Mouse (Mus musculus): ENCODE measurements around the gene Exosc5.

DNA sequence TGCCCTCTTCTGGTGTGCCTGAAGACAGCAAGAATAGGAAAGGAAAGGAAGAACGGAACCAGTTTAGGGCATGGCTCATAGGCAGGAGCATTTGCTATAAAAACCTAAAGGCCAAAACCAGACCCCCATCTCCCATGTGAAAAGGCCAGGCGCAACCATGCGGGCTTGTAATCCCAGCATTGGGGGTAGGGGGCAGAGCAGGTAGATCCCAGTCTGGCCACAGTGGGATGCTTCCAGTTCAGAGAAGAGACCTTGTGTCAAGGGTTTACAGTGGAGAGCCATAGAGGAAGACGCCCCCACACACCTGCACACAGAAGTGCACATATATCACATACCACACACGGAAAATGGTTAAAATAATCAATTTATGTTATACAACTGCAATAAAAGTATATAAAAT, 44.9 kb upstream of the Exosc5 start:
- TF ChIP-seq CTCF (IDR thresholded peaks at IDR 0.05; ENCODE audit: low read depth) (no peak), EP300 (IDR thresholded peaks at IDR 0.05; ENCODE audit: low read depth) (no peak)
